Mouse (Mus musculus) midbrain, embryonic 11.5 days (tissue): Measurements from ENCODE around the gene Muc3. TPM values are rescaled to one million over a fixed set of nuclear protein-coding genes. Genes with fewer than 3 reads are reported as not detected.

Experiments
- ATAC-seq: fragments of 200-750 bp; cut with Nextera tagmentation; 2 replicates; pipeline ENCODE4 v1.8.0; 2017; ENCODE audit warnings: moderate TSS enrichment, moderate library complexity; ENCODE audit not compliant: low FRiP score
- DNase-seq: peaks from one replicate; pipeline ENCODE4 v3.0.0; 2015; ENCODE audit warnings: low spot score; ENCODE audit errors: missing footprints
- H3K27ac ChIP-seq: fragments of 300-500 bp; sonication (generic); 2 replicates; pipeline ENCODE4 v1.5.1; 2014; ENCODE audit warnings: low read depth, low read length
- H3K27me3 ChIP-seq: fragments of 300-500 bp; sonication (generic); 2 replicates; pipeline ENCODE4 v1.6.1; 2014; ENCODE audit warnings: mild to moderate bottlenecking, low read length, moderate library complexity, mixed read lengths; ENCODE audit not compliant: control insufficient read depth, insufficient read depth
- H3K36me3 ChIP-seq: fragments of 300-500 bp; sonication (generic); 2 replicates; pipeline ENCODE4 v1.6.1; 2014; ENCODE audit warnings: mild to moderate bottlenecking, low read length, moderate library complexity, mixed read lengths; ENCODE audit not compliant: control insufficient read depth, insufficient read depth
- H3K4me1 ChIP-seq: fragments of 300-500 bp; sonication (generic); 2 replicates; pipeline ENCODE4 v1.6.1; 2014; ENCODE audit warnings: low read length; ENCODE audit not compliant: control insufficient read depth, insufficient read depth
- H3K4me2 ChIP-seq: fragments of 300-500 bp; sonication (generic); 2 replicates; pipeline ENCODE4 v1.6.1; 2014; ENCODE audit warnings: mild to moderate bottlenecking, moderate library complexity
- H3K4me3 ChIP-seq: fragments of 300-500 bp; sonication (generic); 2 replicates; pipeline ENCODE4 v1.5.1; 2014; ENCODE audit warnings: low read depth, low read length
- H3K9ac ChIP-seq: fragments of 300-500 bp; sonication (generic); 2 replicates; pipeline ENCODE4 v1.6.1; 2014; ENCODE audit warnings: low read length
- H3K9me3 ChIP-seq: fragments of 300-500 bp; sonication (generic); 2 replicates; pipeline ENCODE4 v1.6.1; 2016; ENCODE audit warnings: low read length; ENCODE audit not compliant: control insufficient read depth
- WGBS: fragments of 180-500 bp; shearing (Covaris S2); extraction: QIAGEN DNeasy Blood & Tissue Kit; methylation state at CpG from one replicate; pipeline ENCODE4 v1.1.7; 2014; 5-methylcytosine and 5-hydroxymethylcytosine counted together
- polyA plus RNA-seq: library from polyadenylated mRNA; unstranded; fragments of >200 nt; fragmentation: Nextera tagmentation; extraction: Ambion mirVana; gene quantifications from 2 replicates; pipeline ENCODE4 v1.2.1, GENCODE M21; 2014

Gene Muc3
- polyA plus RNA-seq, 1 experiment from 2014 or later = not detected

GRCm38 (mm10) chr5:137102575-137103522, 46.3 kb downstream of the Muc3 start:
- Histone ChIP-seq H3K36me3 (no peaks in the 10 kb centered on the region), H3K9ac (no peak overlapping the region), H3K27ac (no peak overlapping the region), H3K4me3 (no peak overlapping the region), H3K4me1 (no peaks in the 10 kb centered on the region), H3K9me3 (no peaks in the 10 kb centered on the region), H3K27me3 (no peaks in the 10 kb centered on the region), H3K4me2 (no peak overlapping the region)
- DNase-seq = peak; percentile 47
- WGBS = 65% methylated on average over 28 of the region's 28 CpGs
- ATAC-seq = no peak

GRCm38 (mm10) chr5:137102078-137102477, 47.0 kb downstream of the Muc3 start:
- ATAC-seq = no peak
- H3K9me3 ChIP-seq = no peaks in the 10 kb centered on the region
- WGBS = 75% methylated on average over 10 of the region's 10 CpGs
- DNase-seq = peak; percentile 56
- H3K27ac ChIP-seq = no peak overlapping the region
- no peak overlapping the region for H3K4me2 ChIP-seq
- H3K4me1 ChIP-seq = no peaks in the 10 kb centered on the region
- no peak overlapping the region for H3K9ac ChIP-seq
- H3K27me3 ChIP-seq = no peaks in the 10 kb centered on the region
- H3K4me3 ChIP-seq = no peak overlapping the region
- no peaks in the 10 kb centered on the region for H3K36me3 ChIP-seq

DNA sequence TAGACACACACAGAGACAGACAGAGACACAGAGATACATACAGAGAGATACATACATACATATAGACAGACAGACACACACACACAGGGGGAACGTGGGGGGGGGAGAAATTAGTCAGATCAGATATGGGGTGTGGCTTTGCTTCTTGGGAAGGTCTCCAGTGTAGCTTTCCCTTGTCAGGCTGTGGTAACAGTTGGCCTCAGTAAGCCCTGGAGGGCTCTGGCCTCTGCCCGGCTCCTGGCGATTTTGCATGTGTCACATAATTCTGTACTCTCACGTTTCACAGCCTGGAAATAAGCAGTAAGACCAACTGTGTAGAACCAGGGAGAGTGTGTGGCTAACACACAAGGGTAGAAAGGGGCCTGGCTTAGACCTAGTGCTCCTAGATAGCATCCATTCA, 48.5 kb downstream of the Muc3 start:
- no peaks in the 10 kb centered on the region for H3K36me3 ChIP-seq
- peaks cover 2% of the 10 kb centered on the region; the same call in 1 of the 2 replicates for H3K9me3 ChIP-seq
- H3K4me2 ChIP-seq = no peak overlapping the region
- H3K4me1 ChIP-seq = no peaks in the 10 kb centered on the region
- H3K9ac ChIP-seq = no peak overlapping the region
- no peak overlapping the region for H3K4me3 ChIP-seq
- peak; percentile 54 for DNase-seq
- no peak for ATAC-seq
- WGBS = 64% methylated on average over 4 of the region's 4 CpGs
- H3K27ac ChIP-seq = no peak overlapping the region
- no peaks in the 10 kb centered on the region for H3K27me3 ChIP-seq

GRCm38 (mm10) chr5:137098418-137098817, 50.7 kb downstream of the Muc3 start:
- H3K27me3 ChIP-seq = no peaks in the 10 kb centered on the region
- 78% methylated on average over 11 of the region's 11 CpGs for WGBS
- H3K9me3 ChIP-seq = peaks cover 2% of the 10 kb centered on the region; the same call in 1 of the 2 replicates
- no peak overlapping the region for H3K27ac ChIP-seq
- no peak overlapping the region for H3K9ac ChIP-seq
- H3K4me2 ChIP-seq = no peak overlapping the region
- ATAC-seq (no peak), DNase-seq (no peak)
- no peak overlapping the region for H3K4me3 ChIP-seq
- no peaks in the 10 kb centered on the region for H3K36me3 ChIP-seq
- H3K4me1 ChIP-seq = no peaks in the 10 kb centered on the region

- peaks cover 2% of the 10 kb centered on the region; the same call in 1 of the 2 replicates for H3K9me3 ChIP-seq
- WGBS = 88% methylated on average over 1 of the region's 1 CpGs
- DNase-seq (peak; percentile 57), ATAC-seq (no peak)
- H3K4me3 ChIP-seq = no peak overlapping the region
- no peaks in the 10 kb centered on the region for H3K4me1 ChIP-seq
- H3K9ac ChIP-seq = no peak overlapping the region
- H3K36me3 ChIP-seq = no peaks in the 10 kb centered on the region
- H3K27me3 ChIP-seq = no peaks in the 10 kb centered on the region
- H3K27ac ChIP-seq = no peak overlapping the region
- H3K4me2 ChIP-seq = no peak overlapping the region
These were observed 53.1 kb downstream of the Muc3 start for GRCm38 (mm10) chr5:137096037-137096436.

DNA sequence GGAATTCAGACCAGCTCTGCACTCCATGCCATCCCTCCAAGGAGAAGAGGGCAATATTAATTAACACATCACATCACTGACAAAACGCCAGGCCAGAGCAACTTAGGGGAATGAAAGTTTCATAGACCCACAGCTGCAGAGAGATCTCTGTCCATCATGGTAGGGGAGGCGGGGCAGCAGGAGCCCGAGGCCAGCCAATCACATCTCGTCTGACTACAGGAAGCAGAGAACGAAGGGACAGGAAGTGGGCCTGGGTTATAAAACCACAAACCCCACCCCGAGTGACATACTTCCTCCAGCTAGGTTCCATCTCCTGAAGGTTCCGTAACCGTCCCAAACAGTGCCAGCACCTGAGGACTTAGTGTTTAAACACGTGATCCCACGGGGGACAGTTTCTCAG, 54.0 kb downstream of the Muc3 start:
- ATAC-seq (no peak), DNase-seq (peak; percentile 17)
- no peaks in the 10 kb centered on the region for H3K4me1 ChIP-seq
- H3K27me3 ChIP-seq = no peaks in the 10 kb centered on the region
- H3K4me3 ChIP-seq = no peak overlapping the region
- no peak overlapping the region for H3K4me2 ChIP-seq
- 81% methylated on average over 10 of the region's 10 CpGs for WGBS
- no peaks in the 10 kb centered on the region for H3K36me3 ChIP-seq
- no peak overlapping the region for H3K27ac ChIP-seq
- H3K9ac ChIP-seq = no peak overlapping the region
- H3K9me3 ChIP-seq = peaks cover 2% of the 10 kb centered on the region; the same call in 1 of the 2 replicates

DNA sequence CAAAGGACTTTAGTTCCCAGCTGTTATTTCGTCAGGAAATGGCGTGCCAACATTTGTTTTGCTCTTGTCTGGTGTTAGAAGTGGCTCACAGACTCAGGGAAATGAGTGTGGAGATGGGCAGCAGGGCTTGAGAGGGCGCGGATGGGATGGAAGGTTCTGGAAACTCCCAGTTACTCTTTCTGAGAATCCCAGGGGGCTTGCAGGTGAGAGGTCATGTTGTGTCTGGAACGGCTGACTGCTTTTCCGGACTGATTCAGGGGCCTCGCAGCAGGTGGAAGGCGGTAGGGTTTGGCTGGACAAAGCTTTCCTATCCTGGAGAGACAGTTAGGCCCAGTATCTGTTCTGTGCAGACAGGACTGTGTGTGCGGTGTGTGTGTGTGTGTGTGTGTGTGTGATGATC, 55.4 kb downstream of the Muc3 start:
- Histone ChIP-seq H3K9me3 (peaks cover 2% of the 10 kb centered on the region; the same call in 1 of the 2 replicates), H3K36me3 (no peaks in the 10 kb centered on the region), H3K4me1 (no peaks in the 10 kb centered on the region), H3K4me2 (no peak overlapping the region), H3K27ac (no peak overlapping the region), H3K4me3 (no peak overlapping the region), H3K27me3 (no peaks in the 10 kb centered on the region), H3K9ac (no peak overlapping the region)
- 78% methylated on average over 9 of the region's 9 CpGs for WGBS
- ATAC-seq = no peak
- peak; percentile 53 for DNase-seq

DNA sequence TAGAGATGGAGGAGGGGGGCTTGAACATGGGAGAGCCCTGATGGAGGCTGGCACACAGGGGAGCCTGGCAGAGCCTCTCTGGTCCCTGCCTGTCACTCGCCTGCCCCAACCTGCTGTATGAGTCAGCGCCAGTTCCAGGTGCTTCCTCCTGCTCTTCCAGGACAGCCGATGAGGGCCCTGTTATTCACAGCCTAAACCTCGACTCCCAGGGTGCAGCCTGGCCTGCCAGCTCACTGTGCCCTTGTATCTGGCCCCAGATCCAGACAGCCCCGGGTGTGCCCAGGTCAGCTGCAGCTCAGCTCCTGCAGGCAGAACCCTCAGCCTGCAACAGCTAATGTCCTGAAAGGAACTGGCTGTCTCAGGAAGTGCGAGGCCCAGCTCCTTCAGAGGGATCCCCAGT, 57.6 kb downstream of the Muc3 start:
- H3K4me1 ChIP-seq = no peaks in the 10 kb centered on the region
- H3K9ac ChIP-seq = no peak overlapping the region
- H3K4me2 ChIP-seq = no peak overlapping the region
- WGBS = 69% methylated on average over 6 of the region's 6 CpGs
- H3K36me3 ChIP-seq = no peaks in the 10 kb centered on the region
- peaks cover under 1% of the 10 kb centered on the region; the same call in 1 of the 2 replicates for H3K9me3 ChIP-seq
- ATAC-seq = no peak
- H3K27ac ChIP-seq = no peak overlapping the region
- H3K4me3 ChIP-seq = no peak overlapping the region
- no peak for DNase-seq
- no peaks in the 10 kb centered on the region for H3K27me3 ChIP-seq

- Histone ChIP-seq H3K4me2 (no peak overlapping the region), H3K36me3 (no peaks in the 10 kb centered on the region), H3K9me3 (no peaks in the 10 kb centered on the region), H3K27ac (no peak overlapping the region), H3K4me1 (no peaks in the 10 kb centered on the region), H3K4me3 (no peak overlapping the region), H3K9ac (no peak overlapping the region), H3K27me3 (no peaks in the 10 kb centered on the region)
- no peak for ATAC-seq
- WGBS = 80% methylated on average over 10 of the region's 10 CpGs
- peak; percentile 82 for DNase-seq
These were observed 58.3 kb downstream of the Muc3 start for GRCm38 (mm10) chr5:137090870-137091269.
